Mouse (Mus musculus) testis, adult 2 months (tissue): ENCODE results near the gene Glce.

ENCODE experiments used
- CTCF ChIP-seq: fragments of 200-500 bp; IDR thresholded peaks from 2 replicates; pipeline ENCODE4 v1.5.1; 2012; ENCODE audit warnings: low read depth, mild to moderate bottlenecking, inconsistent platforms, low read length, moderate library complexity; ENCODE audit not compliant: control insufficient read depth, insufficient read depth, insufficient replicate concordance
- POLR2A ChIP-seq: fragments of 200-500 bp; IDR thresholded peaks from 2 replicates; pipeline ENCODE4 v1.6.1; 2012; ENCODE audit warnings: low read depth, mild to moderate bottlenecking, inconsistent platforms, low read length, moderate library complexity; ENCODE audit not compliant: control insufficient read depth

GRCm38 (mm10) chr9:62166186-62166585 is 43.7 kb upstream of the Glce start:
- no peak for TF ChIP-seq CTCF
- TF ChIP-seq POLR2A: no peak
